Mouse (Mus musculus) left cerebral cortex, adult 9 months (tissue): ENCODE data around the gene Clasp2.
A peak's percentile ranks its signal among the peaks of the same experiment; 100 is the strongest.

Experiments
- DNase-seq, 2 experiments: peaks; one replicate each; pipeline ENCODE4 v3.0.0; 2022; ENCODE audit warnings: low spot score in 2 of 2

Gene Clasp2

GRCm38 (mm10) chr9:113931375-113932099 is 190.3 kb downstream of the Clasp2 start:
- no peak for DNase-seq

GRCm38 (mm10) chr9:113932100-113932470 is 190.8 kb downstream of the Clasp2 start:
- DNase-seq, result no peak

GRCm38 (mm10) chr9:113932501-113932900 is 191.2 kb downstream of the Clasp2 start:
- no peak for DNase-seq

DNA sequence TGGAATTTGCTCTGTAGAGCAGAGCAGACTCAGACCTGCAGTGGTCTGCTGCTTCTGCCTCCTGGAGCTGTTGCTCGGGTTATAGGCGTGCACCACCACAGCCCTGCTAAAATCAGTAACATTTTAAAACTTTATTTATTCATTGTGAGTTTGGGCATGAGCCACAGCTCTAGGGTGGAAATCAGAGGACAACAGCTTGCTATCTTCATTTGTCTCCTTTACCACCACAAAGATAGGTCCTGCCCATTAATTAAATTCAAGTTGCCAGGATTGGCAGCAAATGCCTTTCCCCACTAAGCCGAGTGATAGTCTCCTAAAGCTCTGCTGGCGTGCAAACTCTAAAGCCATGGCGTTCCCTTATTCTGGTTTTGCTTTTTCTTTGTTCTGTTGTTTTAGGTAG is 194.4 kb downstream of the Clasp2 start:
- DNase-seq, result no peak

GRCm38 (mm10) chr9:113939063-113939850 is 198.0 kb downstream of the Clasp2 start:
- peak in 1 of 2 experiments; percentile 39 for DNase-seq

DNA sequence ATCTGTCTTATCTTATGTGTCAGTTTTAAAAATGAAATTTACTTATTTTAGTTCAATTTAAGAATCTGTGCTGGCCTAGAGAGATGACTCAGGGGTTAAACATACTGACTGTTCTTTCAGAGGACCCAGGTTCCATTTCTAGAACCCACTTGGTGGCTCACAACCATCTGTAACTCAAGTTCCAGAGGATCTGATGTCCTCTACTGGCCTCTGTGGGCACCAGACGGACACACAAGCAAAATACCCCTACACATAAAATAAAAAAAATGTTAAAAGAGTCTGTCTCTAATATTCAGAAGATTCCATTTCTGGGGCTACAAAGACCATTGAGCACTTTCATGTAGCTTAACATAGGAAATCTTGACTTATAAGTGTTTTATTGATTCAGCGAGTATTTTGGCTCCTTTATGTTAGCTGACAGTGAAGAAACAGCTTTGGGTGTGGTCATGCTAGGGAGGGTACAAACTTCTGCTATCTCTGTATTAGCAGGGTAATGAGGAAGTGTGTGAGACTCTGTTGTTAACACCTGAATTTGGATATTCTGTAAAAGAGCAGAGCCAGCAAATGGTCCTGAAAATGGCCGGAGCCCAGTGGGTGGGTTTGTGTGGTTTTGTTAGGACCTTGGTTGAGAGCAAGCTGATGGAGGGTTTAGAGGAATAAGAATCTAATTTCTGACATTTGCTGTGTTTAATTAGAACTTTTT is 200.0 kb downstream of the Clasp2 start:
- no peak for DNase-seq

DNA sequence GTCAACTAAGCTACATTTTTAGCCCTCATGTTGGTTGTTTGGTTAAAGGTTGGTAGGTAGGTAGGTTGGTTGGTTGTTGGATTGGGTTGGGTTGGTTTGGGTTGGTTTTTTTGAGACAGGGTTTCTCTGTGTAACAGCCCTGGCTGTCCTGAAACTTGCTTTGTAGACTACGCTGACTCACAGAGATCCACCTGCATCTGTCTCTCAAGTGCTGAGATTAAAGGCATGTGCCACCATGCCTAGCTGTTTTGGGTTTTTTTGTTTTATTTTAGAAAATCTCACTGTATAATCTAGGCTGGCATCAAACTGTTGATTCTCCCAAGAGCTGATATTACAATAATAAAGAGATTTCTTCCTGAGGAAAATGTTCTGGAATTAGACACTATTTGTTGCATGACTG is 202.1 kb downstream of the Clasp2 start:
- DNase-seq, result no peak

GRCm38 (mm10) chr9:113947216-113947615 is 205.9 kb downstream of the Clasp2 start:
- DNase-seq, result no peak

GRCm38 (mm10) chr9:113957777-113958176 is 216.5 kb downstream of the Clasp2 start:
- DNase-seq, result no peak

DNA sequence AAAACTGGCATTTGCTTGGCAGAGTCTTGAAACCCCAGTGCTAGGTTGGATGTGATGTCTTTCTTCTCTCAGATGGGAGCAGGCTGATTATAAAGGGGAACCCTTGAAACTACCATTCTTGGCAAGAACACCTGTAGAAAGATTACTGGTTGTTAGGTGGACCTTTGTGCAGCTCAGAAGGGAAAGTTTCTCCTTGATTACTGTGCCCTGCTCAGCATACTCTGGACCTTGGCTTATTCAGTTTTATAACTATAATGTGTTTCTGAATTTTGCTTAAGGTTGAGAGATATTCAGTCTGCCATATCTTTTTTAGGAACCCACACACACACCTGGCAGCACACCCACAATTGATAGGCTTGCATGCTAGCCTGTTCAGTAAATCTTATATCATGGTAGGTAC is 222.4 kb downstream of the Clasp2 start:
- no peak for DNase-seq

GRCm38 (mm10) chr9:113964415-113964814 is 223.1 kb downstream of the Clasp2 start:
- no peak for DNase-seq

DNA sequence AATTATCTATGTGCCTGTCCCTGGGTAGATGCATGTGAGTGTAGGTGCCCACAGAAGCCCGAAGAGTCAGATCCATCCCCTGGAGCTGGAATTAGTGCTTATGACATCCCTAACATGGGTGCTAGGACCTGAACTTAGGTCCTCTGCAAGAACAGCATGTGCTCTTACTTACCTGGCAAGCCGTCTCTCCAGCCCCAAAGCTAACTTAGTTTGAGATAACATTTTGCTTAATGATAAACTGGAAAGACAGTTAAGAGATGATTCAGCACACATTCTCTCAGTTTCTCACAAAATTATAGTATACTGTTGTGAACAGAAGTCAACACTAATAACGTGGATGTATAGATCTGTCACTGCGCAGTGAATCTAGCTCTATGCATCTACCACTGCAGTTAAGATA is 225.6 kb downstream of the Clasp2 start:
- no peak for DNase-seq

- no peak for DNase-seq
Measured at GRCm38 (mm10) chr9:113968967-113969366, 227.7 kb downstream of the Clasp2 start.
